Mouse (Mus musculus) liver, postnatal 0 days (tissue): ENCODE measurements around the gene Rapgefl1.

Source experiments
- CTCF ChIP-seq: sonication (generic); IDR thresholded peaks from 2 replicates; pipeline ENCODE4 v1.5.1; 2016; ENCODE audit warnings: antibody characterized with exemption, low read depth
- EP300 ChIP-seq: IDR thresholded peaks from 2 replicates; pipeline ENCODE4 v1.6.1; 2016; ENCODE audit warnings: antibody characterized with exemption, low read depth, mild to moderate bottlenecking

GRCm38 (mm10) chr11:98900529-98901125 is 64.0 kb downstream of the Rapgefl1 start:
- TF ChIP-seq EP300, result no peak
- TF ChIP-seq CTCF, result no peak
